Mouse (Mus musculus): ENCODE measurements around the gene Atp23. TPM values are rescaled to one million over a fixed set of nuclear protein-coding genes. Genes with fewer than 3 reads are reported as not detected.
"Not testable (repeated sequence)": the region's sequence is repeated elsewhere in the genome, so short reads cannot be mapped to it uniquely, and the experiment has no call there.

Atp23 gene
- polyA plus RNA-seq, 1 experiment, result 6.6 TPM

GRCm38 (mm10) chr10:126844689-126845088 is 56.5 kb downstream of the Atp23 start:
- 37% methylated on average over 12 of the region's 12 CpGs for WGBS
- Histone ChIP-seq H3K4me1 (ENCODE audit: control insufficient read depth, insufficient read depth, low read length) (no peaks in the 10 kb centered on the region), H3K4me3 (replicated peaks; ENCODE audit: extremely low read depth, low read depth, low read length) (no peak overlapping the region)
- no peak for TF ChIP-seq POLR2A (IDR thresholded peaks at IDR 0.05; ENCODE audit: borderline replicate concordance, extremely low read depth, low read depth, low read length)
- peak; percentile 30 for TF ChIP-seq CTCF (IDR thresholded peaks at IDR 0.05; ENCODE audit: insufficient read depth, low read length)
- no peak for DNase-seq

- no peak for DNase-seq
- Histone ChIP-seq H3K4me3 (replicated peaks; ENCODE audit: extremely low read depth, low read depth, low read length) (no peak overlapping the region), H3K4me1 (ENCODE audit: control insufficient read depth, insufficient read depth, low read length) (no peaks in the 10 kb centered on the region)
- TF ChIP-seq POLR2A (IDR thresholded peaks at IDR 0.05; ENCODE audit: borderline replicate concordance, extremely low read depth, low read depth, low read length), result no peak
- no peak for TF ChIP-seq CTCF (IDR thresholded peaks at IDR 0.05; ENCODE audit: insufficient read depth, low read length)
Measured at GRCm38 (mm10) chr10:126840266-126840665, 60.9 kb downstream of the Atp23 start.

- Histone ChIP-seq H3K4me1 (ENCODE audit: control insufficient read depth, insufficient read depth, low read length) (no peaks in the 10 kb centered on the region), H3K4me3 (replicated peaks; ENCODE audit: extremely low read depth, low read depth, low read length) (no peak overlapping the region)
- no peak for DNase-seq
- WGBS, result 49% methylated on average over 5 of the region's 5 CpGs
- TF ChIP-seq POLR2A (IDR thresholded peaks at IDR 0.05; ENCODE audit: borderline replicate concordance, extremely low read depth, low read depth, low read length), result no peak
- TF ChIP-seq CTCF (IDR thresholded peaks at IDR 0.05; ENCODE audit: insufficient read depth, low read length), result peak; percentile 58
Measured at GRCm38 (mm10) chr10:126833006-126833405, 68.1 kb downstream of the Atp23 start.

GRCm38 (mm10) chr10:126831329-126831728 is 69.8 kb downstream of the Atp23 start:
- Histone ChIP-seq H3K4me3 (replicated peaks; ENCODE audit: extremely low read depth, low read depth, low read length) (no peak overlapping the region), H3K4me1 (ENCODE audit: control insufficient read depth, insufficient read depth, low read length) (no peaks in the 10 kb centered on the region)
- TF ChIP-seq POLR2A (IDR thresholded peaks at IDR 0.05; ENCODE audit: borderline replicate concordance, extremely low read depth, low read depth, low read length) (no peak), CTCF (IDR thresholded peaks at IDR 0.05; ENCODE audit: insufficient read depth, low read length) (no peak)
- DNase-seq, result no peak
- 75% methylated on average over 5 of the region's 5 CpGs for WGBS

- TF ChIP-seq CTCF (IDR thresholded peaks at IDR 0.05; ENCODE audit: insufficient read depth, low read length), result no peak
- no peak for TF ChIP-seq POLR2A (IDR thresholded peaks at IDR 0.05; ENCODE audit: borderline replicate concordance, extremely low read depth, low read depth, low read length)
- Histone ChIP-seq H3K4me1 (ENCODE audit: control insufficient read depth, insufficient read depth, low read length) (no peaks in the 10 kb centered on the region), H3K4me3 (replicated peaks; ENCODE audit: extremely low read depth, low read depth, low read length) (no peak overlapping the region)
- 69% methylated on average over 7 of the region's 7 CpGs for WGBS
- no peak for DNase-seq
Measured at GRCm38 (mm10) chr10:126828618-126829017, 72.5 kb downstream of the Atp23 start.

DNA sequence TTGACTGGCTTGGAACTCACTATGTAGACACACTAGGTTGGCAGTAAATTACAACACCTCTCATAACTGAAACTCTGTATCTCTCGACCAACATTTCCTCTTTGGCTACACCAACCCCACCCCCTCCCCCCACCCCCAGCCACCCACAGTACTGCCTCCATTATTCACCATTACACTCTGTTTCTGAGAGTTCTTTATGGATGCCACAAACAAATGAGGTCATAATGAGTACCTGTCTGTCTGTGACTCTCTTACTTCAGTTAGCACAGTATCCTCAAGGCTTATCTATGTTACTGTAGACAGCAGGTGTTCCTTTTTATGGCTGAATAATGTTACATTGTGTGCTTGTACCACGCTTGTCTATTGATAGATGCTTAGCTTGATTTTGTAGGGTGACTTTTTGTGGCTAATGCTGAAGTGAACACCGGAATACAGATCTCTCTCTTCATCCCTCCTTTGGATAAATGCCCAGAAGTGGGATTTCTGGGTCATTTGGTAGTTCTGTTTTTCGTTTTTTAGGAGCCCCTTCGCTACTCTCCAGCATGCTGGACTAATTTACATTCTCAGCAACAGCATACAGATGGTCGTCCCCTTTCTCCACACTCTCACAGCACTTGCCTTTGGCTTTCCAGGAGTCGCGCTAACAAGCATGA is 73.1 kb downstream of the Atp23 start:
- WGBS, result 67% methylated on average over 8 of the region's 8 CpGs
- no peak for DNase-seq
- TF ChIP-seq CTCF (IDR thresholded peaks at IDR 0.05; ENCODE audit: insufficient read depth, low read length), result no peak
- no peak for TF ChIP-seq POLR2A (IDR thresholded peaks at IDR 0.05; ENCODE audit: borderline replicate concordance, extremely low read depth, low read depth, low read length)
- no peak overlapping the region for H3K4me3 ChIP-seq (replicated peaks; ENCODE audit: extremely low read depth, low read depth, low read length)
- no peaks in the 10 kb centered on the region for H3K4me1 ChIP-seq (ENCODE audit: control insufficient read depth, insufficient read depth, low read length)

DNA sequence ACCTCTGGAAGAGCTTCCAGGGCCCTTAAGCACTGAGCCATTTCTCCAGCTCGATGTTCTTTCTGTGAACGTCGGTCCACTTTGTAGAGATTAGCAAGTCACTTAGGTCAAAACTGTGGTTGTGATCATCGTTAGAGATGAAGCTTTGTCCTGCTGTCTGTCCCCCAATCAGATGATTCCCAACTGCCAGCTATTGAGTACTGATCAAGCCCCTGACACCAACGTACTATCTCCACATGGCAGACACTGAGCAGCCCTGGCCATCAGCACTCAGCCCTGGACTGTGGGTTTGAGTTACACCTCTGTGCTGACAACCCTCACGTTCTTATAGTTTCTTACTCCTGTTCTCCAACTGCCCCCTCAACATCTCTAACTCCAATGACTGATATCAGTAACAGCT is 74.2 kb downstream of the Atp23 start:
- WGBS, result 94% methylated on average over 6 of the region's 6 CpGs

GRCm38 (mm10) chr10:126826216-126826615 is 74.9 kb downstream of the Atp23 start:
- not testable (repeated sequence) for H3K4me3 ChIP-seq (replicated peaks; ENCODE audit: extremely low read depth, low read depth, low read length); DNase-seq; H3K4me1 ChIP-seq (ENCODE audit: control insufficient read depth, insufficient read depth, low read length)
- 87% methylated on average over 8 of the region's 8 CpGs for WGBS

More for the DNA sequence above, 74.2 kb downstream of the Atp23 start:
- H3K4me1 ChIP-seq (ENCODE audit: control insufficient read depth, insufficient read depth, low read length), result no peaks in the 10 kb centered on the region
- no peak for DNase-seq
- no peak overlapping the region for H3K4me3 ChIP-seq (replicated peaks; ENCODE audit: extremely low read depth, low read depth, low read length)
- no peak for TF ChIP-seq POLR2A (IDR thresholded peaks at IDR 0.05; ENCODE audit: borderline replicate concordance, extremely low read depth, low read depth, low read length)
- TF ChIP-seq CTCF (IDR thresholded peaks at IDR 0.05; ENCODE audit: insufficient read depth, low read length), result no peak

DNA sequence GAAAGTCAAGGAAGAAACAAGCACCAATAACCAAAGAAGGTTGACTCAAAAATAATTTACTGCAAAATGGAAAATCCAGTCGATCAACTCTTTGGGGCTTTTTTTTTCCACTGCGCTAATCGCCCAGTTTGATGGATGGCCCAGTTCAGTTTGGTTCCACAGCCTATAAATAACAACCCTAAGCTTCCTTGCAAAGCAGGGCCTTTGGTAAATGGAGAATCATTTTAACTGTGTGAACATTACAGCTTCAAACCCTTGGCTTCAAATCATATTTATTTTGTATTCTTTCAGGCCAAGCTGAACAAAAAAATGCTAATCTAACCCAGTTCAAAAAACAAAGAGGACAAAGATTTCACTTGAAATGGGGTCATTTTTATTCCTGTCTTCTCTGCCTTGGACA is 78.7 kb downstream of the Atp23 start:
- Histone ChIP-seq H3K4me3 (replicated peaks; ENCODE audit: extremely low read depth, low read depth, low read length) (no peak overlapping the region), H3K4me1 (ENCODE audit: control insufficient read depth, insufficient read depth, low read length) (no peaks in the 10 kb centered on the region)
- WGBS, result 66% methylated on average over 3 of the region's 3 CpGs
- no peak for DNase-seq
- no peak for TF ChIP-seq POLR2A (IDR thresholded peaks at IDR 0.05; ENCODE audit: borderline replicate concordance, extremely low read depth, low read depth, low read length)
- no peak for TF ChIP-seq CTCF (IDR thresholded peaks at IDR 0.05; ENCODE audit: insufficient read depth, low read length)

Other genes with a start within 250 kb of the Atp23 start
- 182 and 227 TPM in 2 replicates for gene Ctdsp2, start 77.4 kb upstream of the Atp23 start, polyA plus RNA-seq (2012; rRNA removed)
- 0.12 and 0.30 TPM in 2 replicates for gene Avil, start 99.4 kb upstream of the Atp23 start, polyA plus RNA-seq (2012; rRNA removed)
- gene Tsfm, start 129.5 kb upstream of the Atp23 start, polyA plus RNA-seq (2012; rRNA removed), result 22.4 and 25.1 TPM in 2 replicates
- gene Mettl1, start 140.1 kb upstream of the Atp23 start, polyA plus RNA-seq (2012; rRNA removed), result 8.9 and 14.5 TPM in 2 replicates
- 0.17 and 0.38 TPM in 2 replicates for gene Eef1akmt3, start 140.2 kb upstream of the Atp23 start, polyA plus RNA-seq (2012; rRNA removed)
- gene Cyp27b1, start 146.9 kb upstream of the Atp23 start, polyA plus RNA-seq (2012; rRNA removed), result 0.14 and 0.26 TPM in 2 replicates
- 5.4 and 6.1 TPM in 2 replicates for gene March9, start 158.8 kb upstream of the Atp23 start, polyA plus RNA-seq (2012; rRNA removed)
- gene Cdk4, start 162.2 kb upstream of the Atp23 start, polyA plus RNA-seq (2012; rRNA removed), result 151 and 182 TPM in 2 replicates
- 60.8 and 99.3 TPM in 2 replicates for gene Tspan31, start 168.9 kb upstream of the Atp23 start, polyA plus RNA-seq (2012; rRNA removed)
- 5.2 and 7.7 TPM in 2 replicates for gene Agap2, start 173.9 kb upstream of the Atp23 start, polyA plus RNA-seq (2012; rRNA removed)
- 89.5 and 111 TPM in 2 replicates for gene Os9, start 219.8 kb upstream of the Atp23 start, polyA plus RNA-seq (2012; rRNA removed)